Mouse (Mus musculus) erythroblast, adult 5-6 weeks (primary cell): Measurements from ENCODE around the gene Retnlb. TPM values are rescaled to one million over a fixed set of nuclear protein-coding genes. Genes with fewer than 3 reads are reported as not detected.
"Not testable (repeated sequence)": the region's sequence is repeated elsewhere in the genome, so short reads cannot be mapped to it uniquely, and the experiment has no call there.

Experiments
- ATAC-seq: replicated peaks from 2 replicates; pipeline ENCODE4 v1.8.0; 2016; ENCODE audit warnings: moderate number of reproducible peaks, mild to moderate bottlenecking, moderate TSS enrichment, inconsistent platforms; ENCODE audit not compliant: poor library complexity, low FRiP score, severe bottlenecking
- total RNA-seq, 2 experiments: library from RNA; stranded (forward) in 1 of 2; stranded (reverse) in 1 of 2; fragments of 150-400 nt in 1 of 2; fragments of 200-764, 138-1000 nt in 1 of 2; gene quantifications; 2 replicates each; pipeline versions ENCODE4 v1.2.3 to v1.2.4; 2015 to 2017; ENCODE audit warnings: low replicate concordance in 2 of 2

The Retnlb gene
- not detected in 2 replicates for total RNA-seq (2015; ENCODE audit: low replicate concordance)
- not detected in 2 replicates for total RNA-seq (2017; ENCODE audit: low replicate concordance)

GRCm38 (mm10) chr16:48816695-48817094, at the start of gene Retnlb:
Gene Retnlb, plus strand, starts transcription at chr16:48816856.
- ATAC-seq: no peak

GRCm38 (mm10) chr16:48769183-48769582, 47.5 kb upstream of the Retnlb start:
- ATAC-seq: no peak

- ATAC-seq: no peak
Observed at GRCm38 (mm10) chr16:48771971-48772445, 44.6 kb upstream of the Retnlb start, which contains the start of gene Trat1. Gene Trat1, minus strand, starts transcription at chr16:48772021.

- ATAC-seq: no peak
Observed at GRCm38 (mm10) chr16:48777254-48777653, 39.4 kb upstream of the Retnlb start.

- ATAC-seq: no peak
Observed at GRCm38 (mm10) chr16:48786258-48786657, 30.4 kb upstream of the Retnlb start.

DNA sequence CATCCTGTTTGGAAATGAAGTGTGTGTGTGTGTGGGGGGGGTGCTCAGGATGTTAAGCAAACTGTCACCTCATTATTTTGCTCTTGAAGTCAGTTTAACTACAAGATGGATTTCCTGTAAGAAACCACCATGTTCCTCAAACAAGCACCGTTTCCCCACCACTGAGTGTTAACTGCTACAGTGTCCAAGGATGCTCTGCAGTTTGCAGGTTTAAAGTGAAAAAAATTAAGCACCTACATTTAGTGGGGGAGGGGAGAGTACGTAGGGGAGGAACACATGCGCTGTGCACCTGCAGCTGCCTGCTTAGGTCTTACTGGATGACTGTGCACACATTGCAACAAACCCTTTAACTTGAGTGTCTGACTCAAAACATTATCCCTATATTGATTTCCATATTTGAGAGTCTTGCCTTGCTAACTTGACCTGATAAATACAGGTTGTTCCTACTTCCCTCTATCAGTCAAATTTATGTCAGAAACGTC, 27.9 kb upstream of the Retnlb start:
- no peak for ATAC-seq

- ATAC-seq: no peak
Observed at GRCm38 (mm10) chr16:48798285-48798684, 18.4 kb upstream of the Retnlb start.

DNA sequence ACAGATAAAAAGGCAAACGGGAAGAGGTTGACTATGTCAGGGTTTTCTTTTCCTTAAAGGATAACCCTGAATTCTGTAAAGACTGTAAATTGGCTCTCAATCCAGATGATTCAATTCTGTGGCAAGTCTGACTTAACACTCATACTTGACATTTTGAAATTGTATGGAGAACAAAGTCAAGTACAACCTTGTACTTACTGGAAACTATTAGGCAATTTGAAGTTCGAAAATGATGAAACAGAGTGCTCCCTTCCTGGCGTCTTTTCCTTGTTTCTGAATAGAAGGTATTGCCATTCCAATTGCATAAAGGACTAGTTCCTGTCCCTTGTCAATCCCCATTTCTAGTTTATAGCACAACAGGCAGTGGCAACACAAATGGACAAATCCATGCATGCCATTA, 17.2 kb upstream of the Retnlb start:
- ATAC-seq: no peak

DNA sequence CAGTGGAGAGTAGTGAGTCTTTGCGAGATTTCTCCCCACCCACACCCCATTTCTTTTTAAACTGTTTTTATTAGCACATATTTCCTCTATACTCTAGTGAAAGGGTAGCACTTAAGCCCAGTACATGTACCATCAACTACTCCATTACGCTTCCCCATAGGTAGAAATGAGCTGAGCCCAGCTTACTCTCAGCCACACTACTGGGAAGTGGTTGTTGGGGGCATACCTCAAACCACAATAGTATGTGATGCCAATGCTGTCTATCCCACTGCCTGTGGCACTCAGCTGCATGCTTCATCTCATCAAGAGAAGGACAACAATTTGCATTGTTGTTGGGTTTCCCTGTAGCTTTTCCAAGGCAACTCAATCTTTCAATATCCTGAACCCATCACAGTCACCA, 15.8 kb upstream of the Retnlb start:
- no peak for ATAC-seq

GRCm38 (mm10) chr16:48805412-48805811, 11.2 kb upstream of the Retnlb start:
- ATAC-seq: no peak

- ATAC-seq: no peak
Observed at GRCm38 (mm10) chr16:48806521-48806920, 10.1 kb upstream of the Retnlb start.

- ATAC-seq: no peak
Observed at GRCm38 (mm10) chr16:48809374-48809773, 7.3 kb upstream of the Retnlb start.

- no peak for ATAC-seq
Observed at GRCm38 (mm10) chr16:48811881-48812436, 4.7 kb upstream of the Retnlb start.

DNA sequence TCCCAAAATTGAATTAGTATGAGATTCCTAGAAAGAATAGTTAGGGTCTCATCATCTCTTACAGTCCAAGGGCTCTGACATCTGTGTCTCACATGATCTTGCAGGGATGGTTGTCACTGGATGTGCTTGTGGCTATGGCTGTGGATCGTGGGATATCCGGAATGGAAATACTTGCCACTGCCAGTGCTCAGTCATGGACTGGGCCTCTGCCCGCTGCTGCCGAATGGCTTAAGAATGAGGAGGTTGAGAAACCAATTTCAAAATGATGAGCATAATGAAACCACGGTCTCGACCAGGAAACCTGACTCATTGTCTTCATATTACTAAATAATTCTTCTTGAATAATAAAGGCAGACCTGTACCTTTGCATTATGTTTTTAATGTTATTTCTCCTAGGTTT, 1.9 kb downstream of the Retnlb start:
- ATAC-seq: no peak

- ATAC-seq: no peak
Observed at GRCm38 (mm10) chr16:48826474-48826873, 9.8 kb downstream of the Retnlb start.

DNA sequence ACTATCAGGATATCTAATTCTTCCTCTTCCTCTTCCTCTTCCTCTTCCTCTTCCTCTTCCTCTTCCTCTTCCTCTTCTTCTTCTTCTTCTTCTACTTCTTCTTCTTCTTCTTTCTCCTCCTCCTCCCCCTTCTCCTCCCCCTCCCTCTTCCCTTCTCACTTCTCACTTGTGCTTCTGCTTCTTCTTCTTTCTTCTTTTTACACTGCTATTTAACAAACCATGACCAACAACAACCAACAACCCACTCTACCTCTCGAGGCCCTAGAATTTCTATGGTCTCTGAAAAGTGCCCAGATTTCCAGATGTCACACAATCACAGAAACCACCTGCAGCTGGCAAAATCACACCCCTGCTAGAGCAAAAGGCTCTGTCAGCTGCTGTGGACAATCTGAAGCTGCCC, 11.0 kb downstream of the Retnlb start:
- no peak for ATAC-seq

GRCm38 (mm10) chr16:48829060-48829459, 12.4 kb downstream of the Retnlb start:
- no peak for ATAC-seq

DNA sequence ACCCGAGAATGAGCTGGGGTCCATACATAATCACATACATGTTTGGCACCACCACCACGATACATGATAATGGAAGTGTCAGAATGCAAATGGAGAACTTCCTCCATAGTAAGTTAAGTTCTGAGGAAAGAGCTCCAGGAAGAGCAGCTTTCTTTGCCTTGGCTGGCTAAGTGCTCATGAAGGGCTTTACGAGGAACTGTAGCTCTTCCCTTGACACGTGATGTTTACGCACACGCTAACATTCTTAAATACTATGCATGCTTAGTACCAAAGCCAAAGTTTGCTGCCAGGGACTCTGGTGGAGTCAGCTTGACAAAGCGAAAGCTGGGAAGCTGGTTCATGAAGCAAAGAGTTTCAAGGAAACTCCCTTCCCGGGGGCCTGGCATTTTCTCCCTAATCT, 15.4 kb downstream of the Retnlb start:
- ATAC-seq: no peak

DNA sequence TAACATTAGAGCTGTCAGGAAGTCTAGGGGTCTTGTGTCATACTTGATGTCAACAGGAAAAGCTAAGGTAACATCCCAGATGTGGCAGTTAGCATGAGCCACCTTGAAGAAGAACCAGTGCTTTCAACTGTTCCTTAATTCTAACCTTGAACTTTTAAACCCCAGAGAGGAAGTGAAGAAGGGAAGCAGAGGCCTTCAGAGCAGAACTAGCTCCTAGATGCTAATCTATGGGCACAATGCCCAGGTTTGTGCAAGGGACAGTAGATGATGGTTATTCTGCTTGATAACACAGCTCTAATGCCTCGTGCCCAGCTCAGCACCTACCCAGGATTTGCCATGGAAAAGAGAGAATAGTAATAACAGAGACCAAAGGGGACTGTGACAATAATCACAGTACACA, 17.0 kb downstream of the Retnlb start:
- ATAC-seq: not testable (repeated sequence)

DNA sequence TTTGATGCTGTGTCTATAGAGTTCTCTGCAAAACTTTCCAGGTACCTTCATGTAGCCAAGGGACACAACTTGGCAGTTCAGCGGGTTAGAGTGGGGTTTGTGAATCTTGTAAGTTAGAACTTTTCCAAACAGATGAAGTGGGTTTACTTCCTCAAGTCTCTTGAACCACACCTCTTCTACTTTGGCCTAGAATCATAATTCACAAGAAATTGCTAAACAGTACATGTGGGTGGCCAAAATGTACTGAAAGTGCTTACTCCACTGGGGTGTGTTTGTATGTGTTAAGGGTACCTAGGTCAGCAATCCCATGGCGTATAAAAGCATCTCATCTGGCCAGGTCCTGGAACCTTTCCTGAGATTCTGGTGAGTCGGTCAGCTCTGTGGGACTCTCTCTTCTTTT, 25.6 kb downstream of the Retnlb start, which contains the start of gene Retnla:
Retnla (plus strand) TSS at position 286 of the 400 bp plus-strand sequence.
- ATAC-seq: no peak

GRCm38 (mm10) chr16:48843671-48844386, 27.2 kb downstream of the Retnlb start:
- ATAC-seq: no peak
